In the genomic region with DNA sequence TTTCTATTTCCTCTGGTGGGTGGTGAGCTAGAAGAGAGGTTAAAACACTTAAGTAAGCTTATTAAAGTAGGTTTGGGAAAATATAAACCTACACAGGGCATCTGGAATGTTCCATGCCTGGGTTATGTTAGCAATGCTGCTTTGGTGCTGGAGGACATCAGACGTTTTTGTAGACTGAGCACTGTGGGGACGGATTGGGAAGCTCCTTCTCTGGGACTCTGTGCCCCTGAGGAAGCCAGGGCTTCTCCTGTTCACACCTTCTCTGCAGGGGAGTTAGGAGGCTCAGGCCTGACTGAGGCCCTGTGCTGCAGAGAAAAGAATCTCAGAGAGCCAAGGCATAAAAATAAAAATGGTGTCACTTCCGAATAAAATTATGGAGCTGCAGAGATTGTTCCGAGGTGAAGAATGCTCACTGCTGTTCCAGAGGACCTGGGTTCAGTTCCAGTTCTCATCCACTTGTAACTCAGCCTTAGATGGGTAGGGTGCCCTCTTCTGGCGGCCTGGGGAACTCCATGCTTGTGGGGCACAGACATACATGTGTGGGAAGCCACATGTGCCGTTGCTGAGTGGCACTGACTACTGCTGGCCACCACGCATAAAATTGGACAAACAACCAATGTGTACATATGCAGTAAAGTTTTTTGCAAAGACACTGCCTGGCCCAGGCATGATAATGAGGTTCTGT, we compare ENCODE assay signal across 15 mouse cellular contexts. TPM values are rescaled to one million over a fixed set of nuclear protein-coding genes. Genes with fewer than 3 reads are reported as not detected.
DNase-seq lines count a peak whose midpoint lies in the region; ATAC-seq and TF ChIP-seq lines count a peak whose summit lies in the region.
"Not testable (repeated sequence)": the region's sequence is repeated elsewhere in the genome, so short reads cannot be mapped to it uniquely, and the experiment has no call there.
"Had no signal": no experiment of that assay in that cellular context is flagged by ENCODE, and none has a peak within 500 bp of the region (broad histone marks: within the 10 kb centered on the region; RNA-seq: fewer than 3 reads in every experiment).

No protein-coding gene starts in this region.

- not testable (repeated sequence) for H3K27me3 ChIP-seq in E14TG2a.4 (ENCODE audit: insufficient read depth, low read length); kidney, adult 2 months (replicated peaks; ENCODE audit: control insufficient read depth, insufficient read depth, low read length); liver, postnatal 0 days (ENCODE audit: insufficient read depth, low read length); splenic B cell, adult 2 months (ENCODE audit: control insufficient read depth, insufficient read depth, low read length, poor library complexity, severe bottlenecking)

- TF ChIP-seq POLR2A in kidney, adult 2 months (IDR thresholded peaks at IDR 0.05; ENCODE audit: low read depth, low read length) = not testable (repeated sequence)

- H3K4me3 ChIP-seq in E14TG2a.4 (replicated peaks; ENCODE audit: low read length); kidney, adult 2 months (ENCODE audit: insufficient read depth, low read depth, low read length); liver, postnatal 0 days (ENCODE audit: low read depth, low read length): not testable (repeated sequence)

- H3K4me2 ChIP-seq in liver, postnatal 0 days (ENCODE audit: low read depth, low read length) = not testable (repeated sequence)

- H3K27ac ChIP-seq in kidney, adult 2 months (ENCODE audit: insufficient read depth, low read depth, low read length); liver, postnatal 0 days (ENCODE audit: low read depth): not testable (repeated sequence)

- TF ChIP-seq CTCF in E14TG2a.4 (conservative IDR thresholded peaks at IDR 0.05; ENCODE audit: low read length) = peak; percentile 24; the same call in 1 of the 2 replicates
- TF ChIP-seq CTCF in kidney, adult 2 months (conservative IDR thresholded peaks at IDR 0.05; ENCODE audit: insufficient read depth, insufficient read length, low read depth, low read length) = 0 out of 2 replicates have a peak, but pooled peaks have one; percentile 5
- peak; percentile 36; the same call in 1 of the 2 replicates for TF ChIP-seq CTCF in liver, postnatal 0 days (IDR thresholded peaks at IDR 0.05; ENCODE audit: low read depth)

- ATAC-seq in liver, postnatal 0 days = not testable (repeated sequence)

- H3K36me3 ChIP-seq in E14TG2a.4 (ENCODE audit: insufficient read depth, low read length); kidney, adult 2 months (ENCODE audit: control insufficient read depth, insufficient read depth, low read length); liver, postnatal 0 days (replicated peaks; ENCODE audit: insufficient read depth, low read length); splenic B cell, adult 2 months (ENCODE audit: control insufficient read depth, insufficient read depth, low read length, poor library complexity, severe bottlenecking): not testable (repeated sequence)

- not testable (repeated sequence) for H3K4me1 ChIP-seq in E14TG2a.4 (replicated peaks; ENCODE audit: low read depth, low read length); kidney, adult 2 months (ENCODE audit: control insufficient read depth, insufficient read depth, low read length); liver, postnatal 0 days (ENCODE audit: insufficient read depth)

- peak; percentile 15 for DNase-seq in 416B (ENCODE audit: low read depth)
- DNase-seq in R1 (ENCODE audit: low read depth, low spot score) = peak; percentile 75
- peak; percentile 75 for DNase-seq in heart, adult 11 months
- not testable (repeated sequence) for DNase-seq in kidney, adult 2 months; liver, postnatal 0 days
- peak; percentile 23 for DNase-seq in splenic B cell, adult 2 months (ENCODE audit: low read depth, low spot score)
- DNase-seq in thymus, postnatal 4 days = peak; percentile 63

- TF ChIP-seq EP300 in liver, postnatal 0 days (IDR thresholded peaks at IDR 0.05; ENCODE audit: low read depth) = not testable (repeated sequence)

- not testable (repeated sequence) for H3K9ac ChIP-seq in liver, postnatal 0 days (replicated peaks)

- H3K9me3 ChIP-seq in E14TG2a.4 (ENCODE audit: low read length) = peaks cover 17% of the 10 kb centered on the region
- not testable (repeated sequence) for H3K9me3 ChIP-seq in liver, postnatal 0 days (ENCODE audit: low read length)

- 87% methylated on average over 7 of the region's 7 CpGs for WGBS in kidney, adult 2 months
- 80% methylated on average over 7 of the region's 7 CpGs for WGBS in liver, postnatal 0 days (ENCODE audit: insufficient replicate concordance)

RNA-seq across cellular contexts. Expression of a gene that starts 19.8 kb away (rescaled TPM):
- polyA plus RNA-seq in kidney, adult 2 months (2012; rRNA removed) = 0.03 TPM in 1 of 2 replicates, not detected in the other
- 0.07 and 0.17 TPM in 2 replicates for polyA plus RNA-seq in liver, postnatal 0 days (2015; fragmentation: Nextera tagmentation; extraction: Ambion mirVana)
- polyA plus RNA-seq: embryonic facial prominence, embryonic 13.5 days; forebrain, embryonic 10.5 days; heart, postnatal 0 days; kidney, embryonic 16.5 days; midbrain, embryonic 11.5 days; spleen, adult 2 months; testis, adult 2 months had no signal

RNA-seq across cellular contexts. Expression of a gene that starts 37.9 kb away (rescaled TPM):
- polyA plus RNA-seq in kidney, adult 2 months (2012; rRNA removed) = 340 and 351 TPM in 2 replicates
- polyA plus RNA-seq in liver, postnatal 0 days (2015; fragmentation: Nextera tagmentation; extraction: Ambion mirVana) = 256 and 291 TPM in 2 replicates

RNA-seq across cellular contexts. Expression of a gene that starts 41.6 kb away (rescaled TPM):
- 2.1 and 2.4 TPM in 2 replicates for polyA plus RNA-seq in kidney, adult 2 months (2012; rRNA removed)
- 4.9 and 5.3 TPM in 2 replicates for polyA plus RNA-seq in liver, postnatal 0 days (2015; fragmentation: Nextera tagmentation; extraction: Ambion mirVana)
- polyA plus RNA-seq: embryonic facial prominence, embryonic 13.5 days had no signal

RNA-seq across cellular contexts. Expression of a gene that starts 58.9 kb away (rescaled TPM):
- 203 and 206 TPM in 2 replicates for polyA plus RNA-seq in kidney, adult 2 months (2012; rRNA removed)
- 79.6 and 87.2 TPM in 2 replicates for polyA plus RNA-seq in liver, postnatal 0 days (2015; fragmentation: Nextera tagmentation; extraction: Ambion mirVana)
